Mouse (Mus musculus) hindbrain, embryonic 11.5 days (tissue): ENCODE results near the gene Zfp719. TPM values are rescaled to one million over a fixed set of nuclear protein-coding genes. Genes with fewer than 3 reads are reported as not detected.

Experiments
- ATAC-seq: fragments of 200-750 bp; cut with Nextera tagmentation; 2 replicates; pipeline ENCODE4 v1.8.0; 2017; ENCODE audit warnings: mild to moderate bottlenecking, moderate TSS enrichment, moderate library complexity; ENCODE audit not compliant: low FRiP score
- DNase-seq: peaks from one replicate; pipeline ENCODE4 v3.0.0-alpha.2; 2015; ENCODE audit warnings: low spot score
- H3K27ac ChIP-seq: fragments of 300-500 bp; sonication (generic); 2 replicates; pipeline ENCODE4 v1.5.1; 2014; ENCODE audit warnings: mild to moderate bottlenecking, low read depth, low read length
- H3K27me3 ChIP-seq: fragments of 300-500 bp; sonication (generic); 2 replicates; pipeline ENCODE4 v1.6.1; 2014; ENCODE audit warnings: mild to moderate bottlenecking, low read length, moderate library complexity, mixed read lengths; ENCODE audit not compliant: control insufficient read depth, insufficient read depth
- H3K36me3 ChIP-seq: fragments of 300-500 bp; sonication (generic); 2 replicates; pipeline ENCODE4 v1.6.1; 2014; ENCODE audit warnings: mild to moderate bottlenecking, low read length, moderate library complexity, mixed read lengths; ENCODE audit not compliant: control insufficient read depth, insufficient read depth
- H3K4me1 ChIP-seq: fragments of 300-500 bp; sonication (generic); replicated peaks from 2 replicates; pipeline ENCODE4 v1.6.1; 2014; ENCODE audit warnings: low read length, mixed read lengths; ENCODE audit not compliant: control insufficient read depth, insufficient read depth
- H3K4me2 ChIP-seq: fragments of 300-500 bp; sonication (generic); replicated peaks from 2 replicates; pipeline ENCODE4 v1.6.1; 2014; ENCODE audit warnings: mild to moderate bottlenecking, low read depth, low read length
- H3K4me3 ChIP-seq: fragments of 300-500 bp; sonication (generic); 2 replicates; pipeline ENCODE4 v1.5.1; 2014; ENCODE audit warnings: low read depth, low read length
- H3K9ac ChIP-seq: fragments of 300-500 bp; sonication (generic); 2 replicates; pipeline ENCODE4 v1.6.1; 2014; ENCODE audit warnings: low read depth, low read length
- H3K9me3 ChIP-seq: fragments of 300-500 bp; sonication (generic); 2 replicates; pipeline ENCODE4 v1.6.1; 2016; ENCODE audit warnings: low read length; ENCODE audit not compliant: control insufficient read depth
- WGBS: fragments of 180-500 bp; shearing (Covaris S2); extraction: QIAGEN DNeasy Blood & Tissue Kit; methylation state at CpG from one replicate; pipeline ENCODE4 v1.1.7; 2014; 5-methylcytosine and 5-hydroxymethylcytosine counted together
- polyA plus RNA-seq: library from polyadenylated mRNA; unstranded; fragments of >200 nt; fragmentation: Nextera tagmentation; extraction: Ambion mirVana; gene quantifications from 2 replicates; pipeline ENCODE4 v1.2.1, GENCODE M21; 2014

The Zfp719 gene
- polyA plus RNA-seq, 1 experiment from 2014 or later, result 17.1 TPM

- Histone ChIP-seq H3K4me1 (no peaks in the 10 kb centered on the region), H3K36me3 (no peaks in the 10 kb centered on the region), H3K4me2 (no peak overlapping the region), H3K27me3 (no peaks in the 10 kb centered on the region), H3K27ac (no peak overlapping the region), H3K9me3 (no peaks in the 10 kb centered on the region), H3K4me3 (no peak overlapping the region), H3K9ac (no peak overlapping the region)
- ATAC-seq, result no peak
- WGBS, result 79% methylated on average over 4 of the region's 4 CpGs
- no peak for DNase-seq
Measured at GRCm38 (mm10) chr7:43553153-43553552, 26.3 kb upstream of the Zfp719 start.

GRCm38 (mm10) chr7:43554550-43554949 is 24.9 kb upstream of the Zfp719 start:
- H3K36me3 ChIP-seq, result no peaks in the 10 kb centered on the region
- no peak for ATAC-seq
- no peaks in the 10 kb centered on the region for H3K4me1 ChIP-seq
- no peak overlapping the region for H3K27ac ChIP-seq
- H3K9ac ChIP-seq, result no peak overlapping the region
- no peak overlapping the region for H3K4me2 ChIP-seq
- no peaks in the 10 kb centered on the region for H3K27me3 ChIP-seq
- 56% methylated on average over 3 of the region's 3 CpGs for WGBS
- no peaks in the 10 kb centered on the region for H3K9me3 ChIP-seq
- peak; percentile 1 for DNase-seq
- no peak overlapping the region for H3K4me3 ChIP-seq

GRCm38 (mm10) chr7:43555351-43555750 is 24.1 kb upstream of the Zfp719 start:
- H3K4me2 ChIP-seq, result no peak overlapping the region
- H3K27me3 ChIP-seq, result no peaks in the 10 kb centered on the region
- whole genome bisulfite sequencing, result 89% methylated on average over 5 of the region's 5 CpGs
- no peak for DNase-seq
- H3K4me1 ChIP-seq, result no peaks in the 10 kb centered on the region
- H3K36me3 ChIP-seq, result no peaks in the 10 kb centered on the region
- H3K9ac ChIP-seq, result no peak overlapping the region
- H3K4me3 ChIP-seq, result no peak overlapping the region
- no peak for ATAC-seq
- no peak overlapping the region for H3K27ac ChIP-seq
- no peaks in the 10 kb centered on the region for H3K9me3 ChIP-seq

- no peak for ATAC-seq
- H3K27ac ChIP-seq, result no peak overlapping the region
- H3K36me3 ChIP-seq, result no peaks in the 10 kb centered on the region
- no peak overlapping the region for H3K4me3 ChIP-seq
- 98% methylated on average over 1 of the region's 1 CpGs for WGBS
- no peaks in the 10 kb centered on the region for H3K9me3 ChIP-seq
- H3K9ac ChIP-seq, result no peak overlapping the region
- DNase-seq, result no peak
- H3K27me3 ChIP-seq, result no peaks in the 10 kb centered on the region
- H3K4me2 ChIP-seq, result no peak overlapping the region
- H3K4me1 ChIP-seq, result no peaks in the 10 kb centered on the region
Measured at GRCm38 (mm10) chr7:43556901-43557300, 22.5 kb upstream of the Zfp719 start.

DNA sequence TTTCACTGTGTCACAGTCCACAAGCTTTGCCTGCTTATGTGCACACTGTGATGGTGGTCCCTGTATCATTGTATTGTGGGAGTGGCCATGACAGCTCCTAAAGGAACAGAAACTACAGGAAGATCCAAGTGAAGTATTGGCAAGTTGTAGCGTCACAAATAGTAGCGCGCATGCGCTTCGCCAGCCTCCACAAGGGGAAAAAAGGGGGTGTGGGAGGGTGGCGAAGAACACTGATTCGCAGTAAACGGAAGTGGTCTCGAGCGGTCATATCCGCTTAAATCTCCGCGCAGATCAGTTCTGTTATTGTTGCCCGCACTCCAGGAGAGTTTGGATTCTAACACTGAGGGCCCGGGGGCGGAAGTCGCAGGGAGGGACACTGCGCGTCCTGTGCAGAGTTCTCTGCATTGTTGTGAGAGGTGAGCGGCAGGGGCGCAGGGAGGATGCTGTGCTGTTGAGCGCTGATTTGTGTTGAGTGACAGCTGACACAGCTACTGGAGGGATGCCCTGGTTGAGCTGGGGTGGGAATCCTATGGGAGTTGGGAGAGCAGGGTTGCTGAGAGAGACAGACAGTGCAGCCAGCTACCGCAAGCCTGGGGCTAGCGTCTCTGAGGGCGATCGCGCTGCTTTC is 17.3 kb upstream of the Zfp719 start, which contains the start of gene Zfp658:
Gene Zfp658 (plus strand): TSS at position 251 of the 628 bp plus-strand sequence.
- peak within 1 kb of the TSS; percentile 76 for H3K9ac ChIP-seq
- ATAC-seq (peak; percentile 93), DNase-seq (peak; percentile 94)
- 0% methylated on average over 27 of the region's 27 CpGs for WGBS
- peak within 1 kb of the TSS; percentile 87 for H3K27ac ChIP-seq
- H3K36me3 ChIP-seq, result no peaks in the 10 kb centered on the region
- H3K9me3 ChIP-seq, result no peaks in the 10 kb centered on the region
- H3K4me1 ChIP-seq, result peaks cover 4% of the 10 kb centered on the region
- H3K27me3 ChIP-seq, result no peaks in the 10 kb centered on the region
- peak within 1 kb of the TSS; percentile 75 for H3K4me3 ChIP-seq
- H3K4me2 ChIP-seq, result peak within 1 kb of the TSS; percentile 58

GRCm38 (mm10) chr7:43562651-43563070 is 16.7 kb upstream of the Zfp719 start:
- ATAC-seq (peak; percentile 60), DNase-seq (peak; percentile 60)
- under 1% methylated on average over 10 of the region's 10 CpGs for WGBS
- peak overlapping the region; percentile 76 for H3K9ac ChIP-seq
- peaks cover 4% of the 10 kb centered on the region for H3K4me1 ChIP-seq
- peak overlapping the region; percentile 87 for H3K27ac ChIP-seq
- peak overlapping the region; percentile 58 for H3K4me2 ChIP-seq
- H3K36me3 ChIP-seq, result no peaks in the 10 kb centered on the region
- no peaks in the 10 kb centered on the region for H3K27me3 ChIP-seq
- no peaks in the 10 kb centered on the region for H3K9me3 ChIP-seq
- peak overlapping the region; percentile 75 for H3K4me3 ChIP-seq

DNA sequence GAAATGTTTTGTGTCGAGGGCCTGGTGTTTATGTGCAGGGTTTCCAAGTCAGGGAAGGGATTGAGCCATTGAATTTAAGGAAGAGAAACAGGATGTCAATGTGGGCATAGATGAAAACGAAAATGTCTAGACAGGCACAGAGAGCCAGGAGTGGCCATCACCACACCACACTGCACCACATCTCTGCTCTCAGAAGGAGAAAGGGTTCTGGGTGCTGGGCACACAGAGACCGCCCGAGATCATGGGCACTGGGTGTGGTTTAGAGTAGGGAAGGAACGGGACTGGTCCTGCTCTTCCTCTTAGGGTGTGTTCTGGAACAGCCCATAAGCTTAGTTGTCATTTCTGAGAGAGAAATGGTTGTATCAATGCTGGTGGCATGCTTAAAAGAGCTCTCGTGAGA is 16.1 kb upstream of the Zfp719 start:
- H3K4me3 ChIP-seq, result peak overlapping the region; percentile 75
- peaks cover 4% of the 10 kb centered on the region for H3K4me1 ChIP-seq
- H3K9ac ChIP-seq, result peak overlapping the region; percentile 76
- DNase-seq, result no peak
- no peaks in the 10 kb centered on the region for H3K36me3 ChIP-seq
- no peaks in the 10 kb centered on the region for H3K9me3 ChIP-seq
- peak overlapping the region; percentile 58 for H3K4me2 ChIP-seq
- H3K27ac ChIP-seq, result no peak overlapping the region
- WGBS, result 69% methylated on average over 6 of the region's 6 CpGs
- H3K27me3 ChIP-seq, result no peaks in the 10 kb centered on the region
- no peak for ATAC-seq

- Histone ChIP-seq H3K4me3 (no peak overlapping the region), H3K27me3 (no peaks in the 10 kb centered on the region), H3K9ac (no peak overlapping the region), H3K4me2 (no peak overlapping the region), H3K36me3 (peaks cover 7% of the 10 kb centered on the region; the same call in 1 of the 2 replicates), H3K4me1 (no peaks in the 10 kb centered on the region), H3K9me3 (no peaks in the 10 kb centered on the region), H3K27ac (no peak overlapping the region)
- no peak for DNase-seq
- WGBS, result 88% methylated on average over 2 of the region's 2 CpGs
- ATAC-seq, result no peak
Measured at GRCm38 (mm10) chr7:43571216-43571615, 8.2 kb upstream of the Zfp719 start.

DNA sequence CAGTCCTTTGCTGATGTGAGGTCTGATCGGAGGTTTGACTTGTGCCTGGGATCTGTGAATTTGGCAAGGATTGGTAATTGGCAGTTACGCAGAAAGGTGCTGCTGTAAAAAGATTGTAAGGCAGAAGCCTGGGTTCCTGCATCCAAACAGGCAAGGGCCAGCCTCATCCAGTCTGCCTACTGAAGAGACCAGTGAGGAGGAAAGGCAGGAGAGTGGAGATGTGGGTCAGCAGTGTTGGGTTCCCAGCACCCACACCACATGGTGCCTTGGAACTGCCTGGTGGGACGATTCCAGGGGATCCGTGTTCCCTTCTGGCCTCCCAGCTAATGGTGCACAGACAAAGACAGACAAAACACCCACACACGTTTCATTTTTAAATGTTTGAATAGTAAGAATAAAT is 1.1 kb downstream of the Zfp719 start:
- Histone ChIP-seq H3K9ac (peak overlapping the region; percentile 68), H3K27me3 (no peaks in the 10 kb centered on the region), H3K4me1 (peaks cover 4% of the 10 kb centered on the region; the same call in 1 of the 2 replicates), H3K36me3 (0 out of 2 replicates have a peak, but pooled peaks cover 3% of the 10 kb centered on the region), H3K9me3 (no peaks in the 10 kb centered on the region), H3K4me3 (peak overlapping the region; percentile 64), H3K4me2 (peak overlapping the region; percentile 64), H3K27ac (no peak overlapping the region; the same call in 1 of the 2 replicates)
- 78% methylated on average over 5 of the region's 5 CpGs for WGBS
- DNase-seq (no peak), ATAC-seq (no peak)
